Mouse (Mus musculus) right cerebral cortex, postnatal 14 days (tissue): ENCODE measurements around the gene 1700020L24Rik.

Experiments used
- DNase-seq: peaks from one replicate; pipeline ENCODE4 v3.0.0; 2022

The 1700020L24Rik gene

GRCm38 (mm10) chr11:83473235-83474016 is 35.9 kb downstream of the 1700020L24Rik start:
- no peak for DNase-seq
